Mouse (Mus musculus): Measurements from ENCODE around the gene Morn1.

Morn1 gene

DNA sequence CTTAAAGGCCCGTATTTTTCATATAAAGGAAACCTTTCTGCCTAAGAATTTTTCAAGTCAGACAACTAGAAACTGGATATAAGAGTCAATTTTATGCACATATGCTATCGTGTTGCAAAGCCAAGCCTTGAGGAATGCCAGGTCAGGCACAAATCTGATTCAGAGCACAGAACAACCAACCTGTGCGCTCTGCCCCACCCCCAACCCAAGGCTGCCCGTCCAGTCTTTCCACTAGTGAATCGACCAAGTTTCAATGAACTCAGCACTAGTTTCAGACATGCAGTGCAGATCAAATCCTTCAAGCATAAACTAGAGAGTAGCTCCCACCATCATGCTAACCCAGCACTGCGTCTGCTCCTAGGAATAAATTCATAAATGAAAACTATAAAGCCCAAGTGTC is 6.7 kb upstream of the Morn1 start:
- no peak for DNase-seq

DNA sequence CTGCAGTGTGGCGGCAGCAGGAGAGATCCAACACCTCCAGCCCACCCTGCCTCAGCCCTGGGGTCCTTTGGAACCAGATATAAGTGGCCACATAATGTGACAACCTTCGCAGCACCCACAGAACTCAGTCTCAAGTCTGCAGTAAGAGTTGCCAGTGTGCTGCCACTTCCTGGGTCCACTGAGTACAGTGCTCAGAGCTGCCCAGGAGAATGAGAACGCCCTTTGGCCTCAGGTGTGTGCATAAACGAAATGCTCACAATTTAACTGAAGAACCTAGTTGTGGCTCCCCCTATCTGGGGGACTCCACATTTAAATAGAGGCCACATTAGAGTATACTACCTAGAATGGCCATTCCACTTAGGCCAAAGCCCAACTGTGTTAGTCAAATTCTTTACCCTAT is 2.8 kb upstream of the Morn1 start:
- DNase-seq = no peak

DNA sequence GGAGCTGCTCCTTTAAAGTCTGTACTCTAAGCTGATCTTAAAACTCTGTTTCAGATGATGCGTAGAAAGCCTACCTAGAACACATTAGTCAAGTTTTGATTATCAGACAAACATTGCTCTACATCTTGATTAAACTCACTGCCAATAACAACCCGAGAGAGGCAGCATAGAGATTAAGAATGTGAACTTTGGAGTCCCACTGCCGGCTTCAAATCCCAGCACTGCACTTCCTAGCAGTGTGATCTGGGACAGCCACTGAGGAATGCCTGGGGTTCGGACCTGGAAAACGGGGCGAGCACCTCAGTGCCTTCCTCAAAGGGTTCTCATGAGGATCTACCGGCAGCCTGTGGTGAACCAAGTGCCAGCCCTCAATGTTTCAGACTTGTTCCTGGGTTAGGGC is 2.0 kb upstream of the Morn1 start:
- DNase-seq = no peak

DNA sequence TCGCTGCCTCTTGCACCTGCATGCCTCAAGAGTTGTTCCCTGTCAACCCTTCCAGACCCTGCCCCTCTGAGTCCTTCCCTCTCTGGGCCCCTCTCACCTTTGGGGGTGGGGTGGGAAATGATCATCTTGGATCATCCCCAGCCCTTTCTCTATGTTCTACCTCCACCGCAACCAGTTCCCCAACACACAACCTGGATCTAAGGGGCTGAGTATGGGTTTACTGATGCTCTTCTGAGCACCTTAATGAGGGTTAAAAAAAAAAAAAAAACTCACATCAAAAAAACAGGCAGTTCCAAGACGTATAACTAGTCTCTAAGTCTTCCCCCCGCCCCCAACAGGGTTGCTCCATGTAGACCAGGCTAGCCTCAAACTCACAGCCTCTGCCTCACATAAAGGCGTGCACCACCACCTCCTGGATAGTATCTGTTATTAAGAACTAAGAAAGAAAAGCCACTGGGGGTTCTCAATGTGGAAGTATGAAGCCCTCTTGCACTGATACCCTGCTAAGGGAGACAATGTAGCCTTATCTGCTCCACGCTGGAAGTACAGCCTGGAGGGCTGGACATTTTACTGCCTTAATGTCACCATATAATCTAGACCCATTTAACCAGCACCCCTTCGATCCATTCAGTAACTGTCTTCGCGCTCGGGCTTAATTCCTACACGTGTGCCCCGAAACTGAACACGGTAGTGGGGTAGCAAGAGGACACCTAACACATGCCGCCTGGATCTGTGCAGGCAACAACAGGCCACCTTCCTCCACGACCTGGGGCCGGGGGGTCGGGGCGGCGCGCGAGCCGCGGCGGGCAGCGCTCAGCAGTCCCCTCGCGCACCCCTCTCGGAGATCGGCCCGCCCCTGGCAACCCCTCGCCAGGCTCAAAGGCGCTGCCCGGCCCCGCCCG is 920 bp upstream of the Morn1 start:
- DNase-seq = no peak

DNA sequence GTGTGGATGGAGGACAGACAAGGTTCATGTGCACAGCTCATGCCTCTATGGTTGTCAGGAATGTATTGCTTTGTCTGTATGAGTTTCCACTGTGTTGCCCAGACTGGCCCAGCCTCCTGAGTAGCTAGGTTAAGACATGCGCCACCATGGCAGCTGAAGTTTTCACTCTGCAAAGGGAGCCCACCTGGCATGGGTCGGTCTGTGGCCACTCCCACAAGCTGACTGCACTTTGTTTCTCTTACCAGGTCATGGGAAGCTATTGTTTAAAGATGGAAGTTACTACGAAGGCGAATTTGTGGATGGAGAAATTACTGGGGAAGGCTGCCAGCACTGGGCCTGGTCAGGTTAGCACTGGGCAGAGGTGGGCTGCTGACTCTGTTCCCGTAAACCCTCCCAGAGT is 2.9 kb downstream of the Morn1 start:
- no peak for DNase-seq

DNA sequence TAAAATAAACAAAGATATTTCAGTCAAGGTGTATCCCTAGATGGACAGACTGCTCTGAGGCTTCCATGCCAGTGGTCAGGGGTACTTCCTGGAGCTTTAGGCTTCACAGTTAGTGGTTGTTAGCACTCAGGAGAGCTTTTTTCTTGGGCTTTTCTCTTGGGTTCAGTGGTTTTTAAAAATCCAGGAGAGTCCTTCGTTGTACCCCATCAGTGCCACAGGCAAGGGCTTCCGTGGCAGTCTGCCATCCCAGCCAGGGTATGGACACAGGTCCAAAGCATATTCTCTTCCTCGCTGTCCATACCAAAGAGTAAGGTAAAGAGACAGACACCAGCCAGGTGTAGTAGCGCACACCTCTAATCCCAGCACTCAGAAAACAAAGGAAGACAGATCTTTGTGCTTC is 3.8 kb downstream of the Morn1 start:
- no peak for DNase-seq

DNA sequence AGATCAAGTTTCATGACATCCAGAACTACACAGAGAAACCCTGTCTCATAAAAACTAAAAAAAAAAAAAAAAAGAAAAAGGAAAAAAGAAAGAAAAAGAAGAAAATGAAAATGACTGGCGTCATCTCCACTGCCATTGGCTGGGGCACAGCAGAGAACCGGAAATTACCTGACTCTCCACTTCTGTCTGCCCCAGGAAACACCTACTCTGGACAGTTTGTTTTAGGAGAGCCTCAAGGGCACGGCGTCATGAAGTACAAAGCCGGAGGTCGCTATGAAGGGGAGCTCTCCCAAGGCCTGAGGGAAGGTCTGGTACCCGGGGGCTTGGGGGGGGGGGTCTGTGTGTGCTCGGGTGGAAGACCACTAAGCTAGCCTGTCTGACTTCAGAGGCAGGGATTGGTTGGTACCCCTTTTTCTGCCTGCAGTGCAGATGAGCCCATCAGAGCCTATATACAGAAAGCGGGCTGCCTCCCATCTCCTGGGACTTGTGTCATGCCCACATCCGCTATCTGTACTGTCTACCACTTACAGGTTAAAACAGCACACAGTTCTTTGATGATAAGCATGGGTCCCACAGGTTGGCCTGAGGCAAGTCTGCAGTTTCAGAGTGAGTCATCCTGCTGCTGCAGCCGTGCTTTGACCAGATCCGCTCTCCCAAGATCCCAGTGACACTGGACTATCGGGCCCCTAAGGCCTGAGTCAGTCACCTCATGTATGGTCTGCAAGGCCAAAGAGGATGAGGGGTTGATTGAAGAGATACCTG is 4.5 kb downstream of the Morn1 start:
- no peak for DNase-seq

DNA sequence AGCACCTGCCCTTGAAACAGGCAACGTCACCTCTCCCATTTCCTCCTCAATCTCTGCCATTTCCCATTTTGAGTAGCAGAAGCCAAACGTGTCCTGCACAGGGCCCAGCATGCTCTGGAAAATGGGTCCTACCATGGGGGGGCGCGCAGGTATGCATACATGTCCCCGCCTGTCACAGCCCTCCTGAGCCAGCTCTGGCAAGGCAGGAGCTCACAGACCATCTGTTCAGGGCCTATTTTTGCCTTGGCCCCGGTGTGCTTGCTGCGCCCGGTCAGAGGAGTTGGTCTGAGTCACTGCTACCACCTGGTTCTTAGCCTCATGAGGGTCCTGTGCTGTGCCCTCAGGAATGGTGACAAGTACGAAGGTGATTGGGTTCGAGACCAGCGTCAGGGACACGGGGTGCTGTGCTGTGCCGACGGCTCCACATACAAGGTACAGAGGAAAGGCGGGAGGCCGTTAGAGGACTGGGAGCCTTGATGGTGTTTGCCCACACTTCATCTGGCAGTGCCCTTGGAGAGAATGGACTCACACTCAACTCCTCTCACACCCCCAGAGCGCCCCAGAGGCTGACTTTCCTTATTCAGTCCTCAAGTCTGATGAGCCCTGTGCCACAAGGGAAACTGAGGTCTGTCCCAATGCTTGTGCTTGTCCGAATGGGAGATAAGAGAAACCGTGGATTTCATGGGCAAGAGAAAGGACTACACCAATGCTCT is 6.5 kb downstream of the Morn1 start:
- no peak for DNase-seq

DNA sequence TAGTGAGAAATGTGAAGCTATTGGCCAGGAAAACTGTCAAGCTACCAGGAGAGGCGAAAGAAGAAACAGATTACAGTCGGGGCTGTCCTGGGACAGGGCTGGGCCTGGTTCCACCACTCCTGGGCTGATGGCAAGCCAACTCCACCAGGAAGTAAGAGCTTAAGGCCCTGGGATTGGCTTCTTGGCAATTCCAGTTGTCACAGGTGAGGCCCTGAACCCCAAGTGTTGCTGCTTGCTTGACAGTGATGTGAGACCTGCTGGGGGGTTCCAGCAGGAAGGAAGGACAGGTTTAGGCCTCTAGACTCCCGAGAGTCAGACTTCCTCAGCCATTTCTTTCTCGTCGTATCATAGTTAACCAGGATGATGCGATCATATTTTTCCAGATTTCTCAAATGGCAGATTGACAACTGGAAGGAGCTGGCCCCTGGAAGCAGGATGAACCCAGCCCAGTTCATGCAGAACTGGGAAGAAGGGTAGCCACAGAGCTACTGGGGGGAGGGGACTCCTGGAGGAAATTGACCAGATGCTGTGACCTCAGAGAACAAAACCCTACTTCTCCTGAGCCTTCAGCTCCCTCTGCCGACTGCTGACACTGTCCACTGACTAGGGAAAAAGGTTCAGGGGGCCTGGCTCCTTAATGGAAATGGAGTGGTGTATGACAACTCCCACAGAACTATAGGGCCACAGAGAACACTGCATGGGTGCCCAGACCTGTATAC is 7.2 kb downstream of the Morn1 start:
- no peak for DNase-seq

DNA sequence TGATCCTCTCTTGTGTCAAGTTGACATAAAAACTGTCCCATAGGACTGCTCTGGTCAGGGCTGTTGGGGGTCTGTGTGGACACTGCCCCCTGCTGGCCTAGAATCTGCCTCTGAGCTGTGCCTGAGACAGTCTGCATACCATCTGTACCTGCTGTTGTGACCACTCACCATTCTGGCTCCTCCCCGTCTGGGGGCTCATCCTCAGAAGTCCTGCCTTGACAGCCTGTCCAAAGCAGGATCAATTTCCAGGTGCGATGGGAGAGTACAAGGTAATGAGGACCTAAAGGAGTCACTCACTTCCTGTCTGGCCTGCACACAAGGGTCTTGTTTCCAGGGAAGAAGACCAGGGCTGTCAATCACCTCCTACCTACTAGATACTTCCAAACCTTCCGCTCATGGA is 8.2 kb downstream of the Morn1 start:
- DNase-seq = no peak

DNA sequence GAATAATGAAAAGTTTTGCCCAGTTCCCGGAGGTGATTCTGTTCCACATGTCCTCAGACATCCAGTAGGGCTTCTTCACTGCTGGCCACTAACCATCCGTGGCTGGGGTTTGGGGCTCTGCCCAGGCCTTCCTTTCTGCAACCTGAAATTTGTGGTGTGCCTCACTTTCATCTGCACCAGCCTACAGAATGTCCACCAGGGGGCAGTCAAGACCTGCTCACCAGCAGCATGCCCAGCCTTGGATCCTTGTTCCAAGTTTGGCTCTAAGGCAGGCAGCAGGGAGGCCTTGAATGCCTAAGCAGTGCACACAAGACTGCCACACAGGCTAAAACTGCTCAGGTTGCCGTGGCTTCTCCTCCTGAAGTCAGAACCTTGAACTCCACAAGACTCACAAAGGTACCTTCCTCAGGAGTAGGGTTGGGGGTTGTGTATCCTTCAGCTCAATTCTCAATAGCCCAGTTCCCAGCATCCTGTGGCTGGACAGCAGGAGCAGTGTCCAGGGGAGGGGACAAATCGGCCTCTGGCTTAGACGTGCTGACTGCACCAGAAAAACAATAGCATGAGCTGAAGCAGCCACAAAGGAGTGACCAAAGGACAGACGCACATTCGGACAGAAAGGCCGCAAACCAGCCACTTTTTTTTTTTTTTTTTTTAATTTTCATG is 9.0 kb downstream of the Morn1 start:
- peak; percentile 83 for DNase-seq

DNA sequence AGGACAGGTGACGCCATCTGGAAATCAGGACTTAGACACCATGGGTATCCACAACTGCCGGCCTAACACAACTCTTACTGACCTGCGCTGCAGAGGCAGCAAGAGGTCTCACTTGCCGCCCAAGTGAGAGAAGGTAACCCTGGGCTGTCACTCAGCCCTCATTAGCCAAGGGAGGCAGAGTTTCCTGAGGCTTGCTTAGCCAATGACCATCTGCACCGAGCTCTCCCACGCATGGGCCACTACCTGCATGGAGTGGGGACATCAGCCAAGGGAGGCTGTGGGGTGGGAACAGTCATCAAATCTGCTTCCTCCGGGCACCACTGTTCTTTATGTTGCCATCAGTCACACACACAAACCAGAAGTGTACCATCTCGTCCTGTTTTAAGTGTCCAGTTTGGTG is 9.6 kb downstream of the Morn1 start:
- DNase-seq = no peak

DNA sequence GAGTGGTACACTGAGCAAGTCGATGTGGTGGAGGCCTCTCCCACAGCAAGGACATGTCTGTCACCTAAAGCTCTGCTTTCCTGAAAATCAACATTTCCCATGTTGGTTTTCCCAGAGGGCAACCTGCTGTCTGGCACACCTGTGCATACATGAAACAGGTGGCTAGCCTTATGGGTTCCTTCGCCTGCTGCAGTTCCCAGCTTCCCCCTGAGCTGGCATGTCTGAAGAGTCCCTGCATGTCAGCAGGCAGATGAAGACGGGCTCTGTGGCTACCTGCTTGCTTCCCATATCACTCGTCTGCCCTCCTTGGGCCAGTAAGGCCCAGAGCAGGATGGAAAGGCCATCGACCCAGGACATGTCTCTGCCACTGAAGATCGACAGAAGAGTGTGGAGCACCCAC is 11.1 kb downstream of the Morn1 start:
- no peak for DNase-seq

DNA sequence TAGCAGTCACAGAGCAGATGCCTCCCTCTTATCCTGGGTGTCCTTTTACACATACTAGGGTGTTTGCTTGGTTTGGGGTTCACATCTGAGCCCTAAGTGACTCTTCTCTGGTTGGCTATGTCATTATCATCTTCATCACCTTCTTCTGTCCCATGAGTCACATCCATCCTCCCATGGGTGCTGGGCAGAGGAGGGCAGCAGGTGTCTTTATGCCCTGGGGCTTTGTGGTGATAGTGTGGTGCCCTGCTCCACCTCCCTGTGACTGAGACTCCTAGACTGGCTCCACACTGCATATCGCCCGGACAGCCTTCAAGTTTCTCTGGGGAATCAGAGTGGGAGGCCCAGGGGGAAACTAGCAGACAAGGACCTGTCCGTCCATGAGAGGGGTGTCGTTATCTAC is 12.2 kb downstream of the Morn1 start:
- no peak for DNase-seq

DNA sequence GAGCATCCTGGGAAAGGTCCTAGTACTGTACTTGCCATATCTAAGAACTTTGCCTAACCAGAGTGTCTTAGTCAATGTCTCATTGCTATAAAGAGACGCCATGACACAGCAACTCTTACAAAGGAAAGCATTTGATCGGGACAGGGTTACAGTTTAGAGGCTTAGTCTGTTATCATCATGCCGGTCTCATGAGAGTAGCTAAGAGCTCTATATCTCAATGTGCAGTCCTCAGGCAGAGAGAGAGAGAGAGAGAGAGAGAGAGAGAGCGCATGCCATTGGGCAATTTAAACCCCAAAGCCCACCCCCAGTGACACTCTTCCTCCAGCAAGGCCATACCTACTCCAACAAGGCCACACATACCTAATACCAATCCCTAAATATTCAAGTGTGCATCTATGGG is 21.5 kb downstream of the Morn1 start:
- DNase-seq = no peak

DNA sequence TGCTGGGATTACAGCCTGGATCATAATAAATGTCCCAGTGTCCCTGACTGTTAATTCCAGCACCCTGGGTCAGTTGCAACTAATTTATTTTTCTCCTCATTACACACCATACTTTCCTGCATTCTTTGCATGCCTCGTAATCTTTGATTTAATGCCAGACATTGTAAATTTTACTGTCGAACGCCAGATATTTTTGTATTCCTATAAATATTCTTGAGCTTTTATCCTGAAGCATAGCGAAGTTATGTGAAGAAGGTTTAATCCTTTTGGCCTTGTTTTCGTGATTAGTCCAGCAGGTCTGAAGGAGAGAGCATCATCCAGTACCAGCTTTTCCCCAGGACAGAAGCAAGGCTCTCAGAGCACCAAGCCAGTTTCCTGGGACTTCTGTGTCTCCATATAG is 23.1 kb downstream of the Morn1 start:
- no peak for DNase-seq

DNA sequence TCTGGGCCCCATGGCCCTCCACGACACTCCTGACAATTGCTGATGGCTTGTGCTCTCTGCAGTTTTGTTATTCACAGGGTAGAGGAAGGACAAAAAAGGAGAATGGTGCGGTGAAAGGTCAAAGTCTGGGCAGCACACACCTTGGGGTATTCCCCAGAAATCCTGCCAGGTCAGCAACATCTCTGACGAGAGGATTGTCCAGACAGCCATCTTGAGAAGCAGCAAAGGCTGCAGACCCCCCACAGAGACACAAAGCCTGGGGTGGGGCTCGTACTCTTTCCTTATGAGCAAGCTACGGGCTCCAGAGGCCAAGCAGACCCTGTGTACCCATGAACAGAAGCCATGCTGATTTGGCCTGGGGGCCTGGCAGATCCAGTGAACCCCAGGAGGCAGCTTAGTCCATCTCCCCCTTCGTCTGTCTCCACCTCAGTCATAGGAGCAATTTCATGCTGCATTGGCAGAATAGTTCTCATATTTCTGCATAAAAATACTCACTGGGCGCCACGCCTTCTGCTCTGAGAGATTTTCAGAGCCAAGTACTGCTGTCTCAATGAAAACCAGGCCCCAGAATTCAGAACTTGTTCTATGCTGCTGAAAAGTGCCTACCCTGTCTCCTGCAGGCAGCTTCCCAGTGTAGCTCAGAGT is 27.5 kb downstream of the Morn1 start:
- DNase-seq = no peak

DNA sequence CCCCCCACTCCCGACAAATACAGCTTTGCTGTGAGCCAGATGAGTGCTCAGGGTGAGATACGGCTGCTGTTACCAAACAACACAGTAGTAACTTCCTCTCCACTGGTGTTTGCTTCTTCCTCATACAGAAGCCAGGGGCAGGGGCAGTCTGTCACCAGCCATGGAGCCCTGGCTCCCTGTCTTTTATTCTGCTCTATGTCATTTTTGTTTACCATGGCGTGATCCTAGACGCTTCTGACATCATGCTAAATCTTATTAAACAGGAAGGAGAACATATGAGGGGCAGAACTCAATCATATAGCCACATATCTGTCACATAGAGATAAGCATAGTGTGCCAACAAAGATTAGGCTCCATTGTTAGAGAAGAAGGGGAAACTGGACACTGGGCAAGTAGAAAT is 30.2 kb downstream of the Morn1 start:
- DNase-seq = no peak

DNA sequence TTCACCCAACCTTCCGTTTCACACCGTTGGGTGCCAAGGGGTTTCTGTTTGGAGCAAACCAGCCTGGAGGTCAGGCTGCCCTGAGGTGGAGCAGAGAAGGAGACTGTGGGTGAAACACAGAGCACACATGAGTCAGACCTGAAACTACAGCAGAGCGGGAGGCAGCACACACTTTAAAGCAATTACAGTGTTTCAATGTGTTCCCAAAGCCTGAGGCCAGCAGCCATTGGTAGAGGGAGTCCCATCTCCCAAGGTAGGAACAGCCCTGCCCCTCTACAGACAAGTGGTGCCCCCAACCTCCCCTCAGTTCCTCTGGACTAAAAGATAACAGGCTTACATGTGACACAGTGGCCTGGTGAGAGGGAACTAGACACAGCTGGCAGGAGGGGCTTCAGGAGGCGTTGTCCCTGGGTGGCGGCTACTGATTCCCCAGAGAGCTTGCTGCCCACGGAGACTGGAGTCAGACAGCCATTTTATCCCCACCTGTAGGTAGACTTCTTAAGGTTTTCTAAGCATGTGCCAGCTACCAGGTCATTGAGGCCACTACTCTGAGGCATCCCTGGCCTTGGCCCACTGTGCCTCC is 31.1 kb downstream of the Morn1 start:
- no peak for DNase-seq

DNA sequence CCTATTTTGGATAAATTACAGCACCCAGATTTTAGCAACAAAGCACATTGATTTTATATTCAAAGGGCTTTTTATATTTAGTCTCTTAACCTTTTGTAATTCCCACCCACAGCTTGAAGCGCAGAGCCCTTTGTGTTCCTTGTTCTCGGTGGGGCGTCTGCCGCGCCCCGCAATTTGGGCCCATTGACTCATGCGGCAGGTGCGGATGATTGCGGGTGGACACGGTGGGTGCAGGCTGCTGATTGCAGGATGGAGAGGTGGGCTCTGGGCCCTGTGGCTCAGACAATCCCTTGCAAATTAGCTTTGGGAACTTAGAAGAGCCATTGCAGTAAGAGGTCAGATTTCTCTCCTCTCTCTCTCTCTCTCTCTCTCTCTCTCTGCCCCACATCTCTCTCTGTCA is 31.9 kb downstream of the Morn1 start:
- DNase-seq = no peak

DNA sequence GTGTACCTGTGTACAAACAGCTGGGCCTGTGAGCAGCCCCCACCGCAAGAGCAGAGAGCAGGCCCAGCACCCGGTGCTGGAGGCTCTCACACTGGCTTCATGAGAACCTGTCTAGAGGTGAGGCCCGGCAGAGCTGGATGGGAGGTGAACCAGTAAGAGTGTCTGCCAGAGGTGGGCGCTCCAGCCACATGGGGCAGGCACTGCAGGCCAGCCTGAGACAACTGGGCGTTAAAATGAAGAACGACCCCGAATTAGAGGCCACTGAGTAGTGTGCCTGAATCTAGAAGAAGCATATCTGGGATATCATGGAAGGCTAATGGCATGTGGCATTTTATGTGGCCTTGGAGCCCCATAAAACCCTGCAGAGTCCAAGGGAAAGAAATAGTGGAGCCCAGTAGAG is 33.7 kb downstream of the Morn1 start:
- no peak for DNase-seq

DNA sequence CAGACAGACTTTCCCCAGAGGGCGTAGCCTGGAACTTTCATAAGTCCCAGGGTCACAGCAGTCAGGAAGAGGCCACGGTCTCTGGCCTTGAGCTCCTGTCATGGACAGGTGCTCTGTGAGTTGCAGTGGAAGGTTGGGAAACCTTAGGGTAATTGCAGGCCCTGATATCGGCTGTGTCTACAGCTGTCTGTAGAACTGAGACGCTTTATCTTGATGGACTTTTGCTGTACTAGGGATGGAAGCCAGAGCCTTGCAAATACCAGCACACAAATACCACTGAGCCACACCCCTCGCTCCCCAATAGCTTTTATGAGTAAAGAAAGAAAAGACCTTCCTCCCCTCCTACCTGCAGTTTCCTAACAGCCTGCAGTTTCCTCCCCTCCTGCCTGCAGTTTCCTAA is 34.2 kb downstream of the Morn1 start:
- DNase-seq = no peak

All from right cerebral cortex, postnatal 25 days (tissue).